Mouse (Mus musculus): ENCODE data around the gene Dtx1.

DNA sequence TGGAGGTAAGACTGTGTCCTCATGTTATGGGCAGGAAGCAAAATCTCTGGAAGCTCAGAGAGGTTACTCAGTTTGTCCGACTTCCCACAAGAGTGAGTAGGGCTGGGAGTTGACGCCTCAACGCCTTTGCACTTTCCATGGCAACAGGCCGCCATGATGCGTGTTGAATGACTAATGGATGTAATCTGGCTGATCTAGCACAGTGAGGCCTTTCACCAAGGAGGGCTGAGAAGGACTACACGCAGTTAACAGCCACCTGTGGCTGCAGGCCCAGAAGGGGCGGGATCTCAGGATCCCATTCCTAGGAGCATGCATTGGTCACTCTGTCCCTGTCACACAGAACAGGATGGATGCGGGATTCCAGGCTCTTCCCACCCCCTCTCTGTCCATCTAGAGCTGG is 994 bp upstream of the Dtx1 start:
- no peak for TF ChIP-seq CHD2 (IDR thresholded peaks at IDR 0.05; ENCODE audit: low read depth, low read length)
- TF ChIP-seq ZNF384 (IDR thresholded peaks at IDR 0.05; ENCODE audit: low read depth, low read length): no peak
- no peak for TF ChIP-seq HCFC1 (IDR thresholded peaks at IDR 0.05; ENCODE audit: borderline replicate concordance, insufficient read depth, low read length)
- no peak for TF ChIP-seq MAFK (IDR thresholded peaks at IDR 0.05; ENCODE audit: insufficient read depth, low read depth, low read length)
- no peak for TF ChIP-seq ZC3H11A (IDR thresholded peaks at IDR 0.05; ENCODE audit: borderline replicate concordance, low read depth, low read length)
